In genomic region chr8:85379142-85379781, GRCm38 (mm10) we compare ENCODE assay signal across 9 mouse cellular contexts. TPM values are rescaled to one million over a fixed set of nuclear protein-coding genes. Genes with fewer than 3 reads are reported as not detected.
DNase-seq lines count a peak whose midpoint lies in the region; ATAC-seq lines count a peak whose summit lies in the region.
"Had no signal": no experiment of that assay in that cellular context is flagged by ENCODE, and none has a peak within 500 bp of the region (broad histone marks: within the 10 kb centered on the region; RNA-seq: fewer than 3 reads in every experiment).

No protein-coding gene starts in this region.

- peak overlapping the region; percentile 42 for H3K4me3 ChIP-seq in heart, embryonic 11.5 days (ENCODE audit: low read depth, low read length)
- no peak overlapping the region for H3K4me3 ChIP-seq in limb, embryonic 10.5 days
- no peak overlapping the region for H3K4me3 ChIP-seq in forebrain, embryonic 11.5 days (ENCODE audit: low read depth, low read length)
- H3K4me3 ChIP-seq: midbrain, embryonic 12.5 days had no signal

- peak; percentile 64 for ATAC-seq in heart, embryonic 11.5 days (replicated peaks; ENCODE audit: insufficient number of reproducible peaks, low FRiP score, low TSS enrichment)
- ATAC-seq in megakaryocyte progenitor cell, adult 5-6 weeks (replicated peaks; ENCODE audit: poor library complexity) = peak; percentile 76
- no peak for ATAC-seq in forebrain, embryonic 11.5 days (replicated peaks; ENCODE audit: low FRiP score)

- no peaks in the 10 kb centered on the region for H3K36me3 ChIP-seq in heart, embryonic 11.5 days (ENCODE audit: control insufficient read depth, insufficient read depth, low read length)
- no peaks in the 10 kb centered on the region for H3K36me3 ChIP-seq in limb, embryonic 10.5 days
- no peaks in the 10 kb centered on the region for H3K36me3 ChIP-seq in forebrain, embryonic 11.5 days (ENCODE audit: control insufficient read depth, insufficient read depth, low read length)
- H3K36me3 ChIP-seq: midbrain, embryonic 12.5 days had no signal

- H3K27ac ChIP-seq in heart, embryonic 11.5 days (ENCODE audit: low read depth, low read length) = peak overlapping the region; percentile 99
- H3K27ac ChIP-seq in limb, embryonic 10.5 days = 0 out of 2 replicates have a peak overlapping the region, but pooled peaks have one; percentile 14
- no peak overlapping the region for H3K27ac ChIP-seq in forebrain, embryonic 11.5 days (ENCODE audit: low read depth, low read length)
- H3K27ac ChIP-seq: midbrain, embryonic 12.5 days had no signal

- H3K4me2 ChIP-seq in heart, embryonic 11.5 days = peak overlapping the region; percentile 74
- no peak overlapping the region for H3K4me2 ChIP-seq in forebrain, embryonic 11.5 days (ENCODE audit: low read depth, low read length, severe bottlenecking)
- H3K4me2 ChIP-seq: midbrain, embryonic 12.5 days had no signal

- H3K9me3 ChIP-seq in heart, embryonic 11.5 days (replicated peaks; ENCODE audit: control insufficient read depth, low read length) = no peaks in the 10 kb centered on the region
- H3K9me3 ChIP-seq in limb, embryonic 10.5 days (replicated peaks) = no peaks in the 10 kb centered on the region
- H3K9me3 ChIP-seq in forebrain, embryonic 11.5 days (ENCODE audit: control insufficient read depth, low read length) = no peaks in the 10 kb centered on the region
- H3K9me3 ChIP-seq: midbrain, embryonic 12.5 days had no signal

- peaks cover 54% of the 10 kb centered on the region for H3K4me1 ChIP-seq in heart, embryonic 11.5 days (ENCODE audit: control insufficient read depth, insufficient read depth, low read length)
- H3K4me1 ChIP-seq in limb, embryonic 10.5 days = peaks cover 23% of the 10 kb centered on the region
- no peaks in the 10 kb centered on the region for H3K4me1 ChIP-seq in forebrain, embryonic 11.5 days (replicated peaks; ENCODE audit: control insufficient read depth, insufficient read depth, low read length)
- H3K4me1 ChIP-seq: midbrain, embryonic 12.5 days had no signal

- no peaks in the 10 kb centered on the region for H3K27me3 ChIP-seq in heart, embryonic 11.5 days (ENCODE audit: control insufficient read depth, insufficient read depth, low read length)
- no peaks in the 10 kb centered on the region for H3K27me3 ChIP-seq in limb, embryonic 10.5 days (ENCODE audit: low read depth, poor library complexity, severe bottlenecking)
- no peaks in the 10 kb centered on the region for H3K27me3 ChIP-seq in forebrain, embryonic 11.5 days (ENCODE audit: control insufficient read depth, insufficient read depth, low read length)
- H3K27me3 ChIP-seq: midbrain, embryonic 12.5 days had no signal

- 6% methylated on average over 2 of the region's 2 CpGs for WGBS in heart, embryonic 11.5 days (ENCODE audit: insufficient replicate concordance)
- 42% methylated on average over 2 of the region's 2 CpGs for WGBS in limb, embryonic 10.5 days
- 27% methylated on average over 2 of the region's 2 CpGs for WGBS in forebrain, embryonic 11.5 days

- peak; percentile 55 for DNase-seq in 3T3-L1 (ENCODE audit: low read depth, low spot score)
- DNase-seq in c-Kit-negative CD71-positive TER-119-positive erythroid progenitor cells, embryonic 14.5 days (ENCODE audit: low read depth, low spot score) = peak; percentile 78
- DNase-seq in limb, embryonic 10.5 days (ENCODE audit: low spot score) = no peak
- no peak for DNase-seq in cerebellum, postnatal 14 days
- no peak for DNase-seq in frontal cortex, postnatal 10 days (ENCODE audit: low spot score in 2 of 2)
- DNase-seq in forebrain, embryonic 11.5 days (ENCODE audit: low spot score) = no peak

- H3K9ac ChIP-seq in heart, embryonic 11.5 days (ENCODE audit: low read depth, low read length) = peak overlapping the region; percentile 76
- no peak overlapping the region for H3K9ac ChIP-seq in forebrain, embryonic 11.5 days (ENCODE audit: low read length)
- H3K9ac ChIP-seq: midbrain, embryonic 12.5 days had no signal

RNA-seq across cellular contexts. Expression of gene Mylk3, which starts 6.9 kb away (rescaled TPM):
- polyA plus RNA-seq in heart, embryonic 11.5 days (2014; fragmentation: Nextera tagmentation; extraction: Ambion mirVana) = 167 and 212 TPM in 2 replicates
- 0.93 TPM in 2 replicates for polyA plus RNA-seq in limb, embryonic 10.5 days (2016; fragmentation: Nextera tagmentation; extraction: Ambion mirVana)
- 2.2 and 2.8 TPM in 2 replicates for total RNA-seq in megakaryocyte progenitor cell, adult 5-6 weeks (2015)
- 4.8 and 10.0 TPM in 2 replicates for total RNA-seq in megakaryocyte progenitor cell, adult 5-6 weeks (2017)
- 1.2 and 1.7 TPM in 2 replicates for polyA plus RNA-seq in forebrain, embryonic 11.5 days (2014; fragmentation: Nextera tagmentation; extraction: Ambion mirVana)

RNA-seq across cellular contexts. Expression of gene 4921524J17Rik, which starts 53.4 kb away (rescaled TPM):
- 67.0 and 73.8 TPM in 2 replicates for polyA plus RNA-seq in heart, embryonic 11.5 days (2014; fragmentation: Nextera tagmentation; extraction: Ambion mirVana)
- polyA plus RNA-seq in limb, embryonic 10.5 days (2016; fragmentation: Nextera tagmentation; extraction: Ambion mirVana) = 41.4 and 44.1 TPM in 2 replicates
- total RNA-seq in megakaryocyte progenitor cell, adult 5-6 weeks (2015) = 33.6 and 42.2 TPM in 2 replicates
- 58.3 and 61.4 TPM in 2 replicates for total RNA-seq in megakaryocyte progenitor cell, adult 5-6 weeks (2017)
- 40.1 and 48.2 TPM in 2 replicates for polyA plus RNA-seq in forebrain, embryonic 11.5 days (2014; fragmentation: Nextera tagmentation; extraction: Ambion mirVana)

Comparison
In these comparisons a context has a peak if more than half of its experiments do, and no peak if none do; other contexts are left out.
1. DNase-seq: peak in 3T3-L1 (single experiment) and c-Kit-negative CD71-positive TER-119-positive erythroid progenitor cells, embryonic 14.5 days (single experiment); none in limb, embryonic 10.5 days (single experiment), cerebellum, postnatal 14 days (0 of 2), frontal cortex, postnatal 10 days (0 of 2) and forebrain, embryonic 11.5 days (single experiment).
2. RNA of gene Mylk3, which starts 6.9 kb away (polyA plus RNA-seq): 167 to 212 TPM in heart, embryonic 11.5 days; 1.2 to 1.7 TPM in forebrain, embryonic 11.5 days and 0.93 TPM in limb, embryonic 10.5 days; every median in the first group is over 10 times any median in the second.